Mouse (Mus musculus) heart, postnatal 0 days (tissue): ENCODE data around the gene Cetn3.

ENCODE experiments used
- CTCF ChIP-seq: IDR thresholded peaks from 2 replicates; pipeline ENCODE4 v1.5.1; 2016; ENCODE audit warnings: antibody characterized with exemption, control low read depth, low read depth
- EP300 ChIP-seq: IDR thresholded peaks from 2 replicates; pipeline ENCODE4 v1.6.1; 2016; ENCODE audit warnings: antibody characterized with exemption, low read depth

- TF ChIP-seq CTCF (no peak), EP300 (no peak)
These were observed 42.0 kb upstream of the Cetn3 start for GRCm38 (mm10) chr13:81740898-81741297.
